Mouse (Mus musculus) hindbrain, embryonic 13.5 days (tissue): ENCODE results near the gene Ppp6c. TPM values are rescaled to one million over a fixed set of nuclear protein-coding genes. Genes with fewer than 3 reads are reported as not detected.
A peak's percentile ranks its signal among the peaks of the same experiment; 100 is the strongest.
"Not testable (repeated sequence)": the region's sequence is repeated elsewhere in the genome, so short reads cannot be mapped to it uniquely, and the experiment has no call there.

Experiments
- ATAC-seq: fragments of 200-750 bp; cut with Nextera tagmentation; 2 replicates; pipeline ENCODE4 v1.8.0; 2017; ENCODE audit warnings: moderate TSS enrichment; ENCODE audit not compliant: low FRiP score
- H3K27ac ChIP-seq: fragments of 300-500 bp; sonication (generic); 2 replicates; pipeline ENCODE4 v1.5.1; 2015; ENCODE audit warnings: inconsistent platforms, mild to moderate bottlenecking, moderate library complexity
- H3K27me3 ChIP-seq: fragments of 300-500 bp; sonication (generic); 2 replicates; pipeline ENCODE4 v1.6.1; 2015; ENCODE audit warnings: mild to moderate bottlenecking, inconsistent platforms
- H3K36me3 ChIP-seq: fragments of 300-500 bp; sonication (generic); 2 replicates; pipeline ENCODE4 v1.6.1; 2015; ENCODE audit warnings: mild to moderate bottlenecking, inconsistent platforms
- H3K4me1 ChIP-seq: fragments of 300-500 bp; sonication (generic); replicated peaks from 2 replicates; pipeline ENCODE4 v1.6.1; 2015; ENCODE audit warnings: inconsistent platforms
- H3K4me2 ChIP-seq: fragments of 300-500 bp; sonication (generic); 2 replicates; pipeline ENCODE4 v1.6.1; 2015; ENCODE audit warnings: inconsistent platforms, mild to moderate bottlenecking, moderate library complexity
- H3K4me3 ChIP-seq: fragments of 300-500 bp; sonication (generic); 2 replicates; pipeline ENCODE4 v1.5.1; 2015; ENCODE audit warnings: mild to moderate bottlenecking, inconsistent platforms
- H3K9ac ChIP-seq: fragments of 300-500 bp; sonication (generic); 2 replicates; pipeline ENCODE4 v1.6.1; 2015; ENCODE audit warnings: mild to moderate bottlenecking, inconsistent platforms
- H3K9me3 ChIP-seq: fragments of 300-500 bp; sonication (generic); 2 replicates; pipeline ENCODE4 v1.6.1; 2016; ENCODE audit warnings: inconsistent platforms
- WGBS: fragments of 180-500 bp; shearing (Covaris S2); methylation state at CpG from one replicate; pipeline ENCODE4 v1.1.7; 2015; 5-methylcytosine and 5-hydroxymethylcytosine counted together
- polyA plus RNA-seq: library from polyadenylated mRNA; unstranded; fragments of >200 nt; fragmentation: Nextera tagmentation; extraction: Ambion mirVana; gene quantifications from 2 replicates; pipeline ENCODE4 v1.2.1, GENCODE M21; 2015

Ppp6c gene
- polyA plus RNA-seq: 76.6 and 81.6 TPM in 2 replicates

GRCm38 (mm10) chr2:39226019-39226640, at the start of gene Ppp6c:
TSS of gene Ppp6c (minus strand) at chr2:39226451.
- H3K27ac ChIP-seq: peak within 1 kb of the TSS; percentile 97
- peak; percentile 97 for ATAC-seq
- peak within 1 kb of the TSS; percentile 79 for H3K4me3 ChIP-seq
- H3K4me1 ChIP-seq: peaks cover 22% of the 10 kb centered on the region
- H3K9me3 ChIP-seq: no peaks in the 10 kb centered on the region
- peak within 1 kb of the TSS; percentile 91 for H3K9ac ChIP-seq
- WGBS: under 1% methylated on average over 56 of the region's 56 CpGs
- 0 out of 2 replicates have a peak, but pooled peaks cover 3% of the 10 kb centered on the region for H3K27me3 ChIP-seq
- peak within 1 kb of the TSS; percentile 63 for H3K4me2 ChIP-seq
- H3K36me3 ChIP-seq: no peaks in the 10 kb centered on the region

DNA sequence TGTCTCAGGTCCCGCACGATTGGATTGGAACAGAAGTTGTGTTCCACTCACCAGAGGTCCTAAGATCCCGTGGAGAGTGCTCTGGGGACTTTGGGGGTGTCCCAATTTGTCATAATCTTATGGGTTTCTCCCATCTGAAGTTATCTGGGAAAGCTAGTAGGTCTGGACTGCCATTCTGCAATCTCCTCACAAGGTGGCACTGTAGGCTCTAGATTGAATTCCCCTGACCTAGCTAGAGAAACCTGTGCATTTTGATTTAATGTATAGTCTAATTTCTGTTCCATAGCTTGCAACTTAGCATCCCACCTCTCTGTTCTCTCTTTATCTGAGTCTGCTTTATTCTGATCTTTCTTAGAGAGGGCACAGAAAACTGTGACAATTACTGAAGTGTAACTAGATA, 42.1 kb upstream of the Ppp6c start:
- 54% methylated on average over 3 of the region's 3 CpGs for WGBS
- no peak overlapping the region for H3K9ac ChIP-seq

DNA sequence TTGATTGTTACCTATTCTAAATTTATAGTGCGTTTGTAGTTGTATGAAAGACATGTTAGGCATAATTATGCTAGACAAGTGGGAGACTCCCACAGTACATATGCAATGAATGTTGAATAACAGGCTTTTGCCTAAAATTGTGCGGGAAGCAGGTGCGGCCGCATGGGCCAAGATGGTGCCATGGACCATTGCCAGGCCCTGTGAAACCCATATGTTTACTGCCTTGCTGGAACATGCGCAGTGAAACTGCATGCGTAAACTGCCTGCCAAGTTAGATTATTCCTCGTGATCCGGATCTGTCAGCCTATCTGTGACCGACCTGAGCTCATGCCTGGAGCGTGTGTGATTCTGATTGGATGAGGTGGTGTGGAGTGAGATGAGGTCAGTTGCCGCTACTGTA, 26.0 kb upstream of the Ppp6c start:
- not testable (repeated sequence) for H3K27ac ChIP-seq, H3K4me1 ChIP-seq, ATAC-seq, H3K9ac ChIP-seq, H3K4me2 ChIP-seq, H3K9me3 ChIP-seq, H3K36me3 ChIP-seq, H3K4me3 ChIP-seq, H3K27me3 ChIP-seq
- 96% methylated on average over 11 of the region's 11 CpGs for WGBS

More for the DNA sequence above, 42.1 kb upstream of the Ppp6c start:
- Histone ChIP-seq H3K4me2 (no peak overlapping the region), H3K27me3 (no peaks in the 10 kb centered on the region), H3K36me3 (no peaks in the 10 kb centered on the region), H3K4me1 (no peaks in the 10 kb centered on the region), H3K27ac (no peak overlapping the region), H3K9me3 (peaks cover 12% of the 10 kb centered on the region), H3K4me3 (no peak overlapping the region)
- no peak for ATAC-seq

DNA sequence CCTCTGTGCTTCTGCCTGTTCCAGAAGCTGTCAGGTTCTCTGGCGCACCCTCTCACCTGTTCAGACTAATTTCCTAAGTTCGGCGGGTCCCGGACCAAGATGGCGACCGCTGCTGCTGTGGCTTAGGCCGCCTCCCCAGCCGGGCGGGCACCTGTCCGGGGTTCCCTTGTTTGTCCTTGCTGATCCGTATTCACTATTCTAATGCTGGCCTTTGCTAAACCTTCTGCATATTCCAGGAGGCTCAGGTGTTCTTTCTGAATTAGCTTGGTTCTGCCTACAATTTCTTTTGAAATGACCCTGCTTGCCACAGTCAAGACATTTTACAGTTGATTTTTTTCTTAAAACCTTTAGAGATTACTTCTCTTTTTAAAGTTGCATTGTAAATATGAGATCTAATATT, 20.6 kb upstream of the Ppp6c start:
- not testable (repeated sequence) for ATAC-seq, H3K4me2 ChIP-seq, H3K27me3 ChIP-seq, H3K27ac ChIP-seq, H3K9ac ChIP-seq, H3K36me3 ChIP-seq, H3K4me1 ChIP-seq, H3K4me3 ChIP-seq, H3K9me3 ChIP-seq
- WGBS: 90% methylated on average over 10 of the region's 11 CpGs

GRCm38 (mm10) chr2:39226731-39227130, 480 bp upstream of the Ppp6c start:
- Histone ChIP-seq H3K4me1 (peaks cover 22% of the 10 kb centered on the region), H3K9me3 (no peaks in the 10 kb centered on the region), H3K4me2 (peak overlapping the region; percentile 51), H3K36me3 (no peaks in the 10 kb centered on the region), H3K27ac (peak overlapping the region; percentile 97; the same call in 1 of the 2 replicates), H3K9ac (peak overlapping the region; percentile 58), H3K27me3 (0 out of 2 replicates have a peak, but pooled peaks cover 3% of the 10 kb centered on the region), H3K4me3 (peak overlapping the region; percentile 79)
- 44% methylated on average over 3 of the region's 3 CpGs for WGBS
- ATAC-seq: peak; percentile 8; the same call in 1 of the 2 replicates

DNA sequence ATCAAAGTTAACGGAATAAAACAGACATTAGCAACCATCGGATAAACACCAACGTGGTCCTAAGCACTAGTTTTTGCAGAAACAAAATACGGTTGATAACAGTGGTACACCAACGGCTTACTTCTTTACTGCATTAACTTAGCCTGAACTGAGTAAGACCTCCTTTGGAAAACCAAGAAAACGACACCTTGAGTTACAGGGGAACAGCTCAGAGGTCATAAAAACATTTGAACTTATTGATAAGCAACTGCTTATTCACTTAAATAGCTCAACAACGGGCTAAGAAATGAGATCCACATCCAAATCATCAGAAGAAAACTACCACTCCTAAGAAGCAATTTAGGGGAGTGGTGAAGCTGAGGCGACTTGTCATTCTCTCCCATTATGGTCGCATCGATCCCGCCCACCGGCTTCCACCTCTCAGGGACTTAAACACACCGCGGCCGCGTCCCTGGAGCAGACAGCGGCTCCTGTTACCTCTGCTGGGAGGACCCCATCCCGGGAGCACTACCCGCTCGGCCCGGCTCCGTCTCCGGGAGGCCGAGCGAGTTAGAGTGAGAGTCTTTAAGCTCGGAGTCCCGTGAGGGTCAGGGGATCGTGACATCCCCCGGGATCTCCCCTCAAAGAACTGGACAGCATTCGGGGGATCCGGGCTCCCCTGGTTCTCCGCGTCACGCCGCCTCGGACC, 776 bp downstream of the Ppp6c start:
- WGBS: 5% methylated on average over 34 of the region's 36 CpGs
- H3K27me3 ChIP-seq: not testable (repeated sequence)

GRCm38 (mm10) chr2:39224621-39225020, 1.6 kb downstream of the Ppp6c start:
- Histone ChIP-seq H3K9me3 (no peaks in the 10 kb centered on the region), H3K27ac (no peak overlapping the region), H3K4me3 (peak overlapping the region; percentile 79), H3K27me3 (0 out of 2 replicates have a peak, but pooled peaks cover 3% of the 10 kb centered on the region), H3K4me2 (peak overlapping the region; percentile 63), H3K9ac (0 out of 2 replicates have a peak overlapping the region, but pooled peaks have one; percentile 39), H3K4me1 (peaks cover 22% of the 10 kb centered on the region), H3K36me3 (no peaks in the 10 kb centered on the region)
- ATAC-seq: no peak

More for the DNA sequence above, 776 bp downstream of the Ppp6c start:
- H3K27ac ChIP-seq: peak overlapping the region; percentile 97
- H3K36me3 ChIP-seq, H3K9me3 ChIP-seq: not testable (repeated sequence)
- peaks cover 22% of the 10 kb centered on the region for H3K4me1 ChIP-seq
- H3K4me3 ChIP-seq: peak overlapping the region; percentile 79
- H3K9ac ChIP-seq: peak overlapping the region; percentile 91
- peak; percentile 55 for ATAC-seq
- peak overlapping the region; percentile 63 for H3K4me2 ChIP-seq

DNA sequence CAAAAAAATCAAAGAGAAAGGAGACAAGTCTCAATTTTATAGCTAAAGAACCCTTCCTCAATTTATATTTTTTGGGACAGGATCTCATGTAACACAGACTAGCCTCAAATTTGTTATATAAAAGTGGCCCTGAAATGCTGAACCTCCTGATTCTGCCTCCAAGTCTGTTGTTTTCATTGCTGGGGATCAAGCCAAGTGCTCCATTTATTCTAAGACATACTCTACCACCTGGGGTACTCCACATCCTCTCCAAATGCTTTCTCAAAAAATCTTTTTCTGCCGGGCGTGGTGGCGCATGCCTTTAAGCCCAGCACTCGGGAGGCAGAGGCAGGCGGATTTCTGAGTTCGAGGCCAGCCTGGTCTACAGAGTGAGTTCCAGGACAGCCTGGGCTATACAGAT, 6.2 kb downstream of the Ppp6c start:
- no peaks in the 10 kb centered on the region for H3K27me3 ChIP-seq
- no peak overlapping the region for H3K4me3 ChIP-seq
- ATAC-seq: no peak
- WGBS: 94% methylated on average over 6 of the region's 6 CpGs
- peaks cover 19% of the 10 kb centered on the region for H3K4me1 ChIP-seq
- H3K9me3 ChIP-seq: no peaks in the 10 kb centered on the region
- H3K27ac ChIP-seq: no peak overlapping the region
- no peak overlapping the region for H3K4me2 ChIP-seq
- no peaks in the 10 kb centered on the region for H3K36me3 ChIP-seq
- no peak overlapping the region for H3K9ac ChIP-seq

DNA sequence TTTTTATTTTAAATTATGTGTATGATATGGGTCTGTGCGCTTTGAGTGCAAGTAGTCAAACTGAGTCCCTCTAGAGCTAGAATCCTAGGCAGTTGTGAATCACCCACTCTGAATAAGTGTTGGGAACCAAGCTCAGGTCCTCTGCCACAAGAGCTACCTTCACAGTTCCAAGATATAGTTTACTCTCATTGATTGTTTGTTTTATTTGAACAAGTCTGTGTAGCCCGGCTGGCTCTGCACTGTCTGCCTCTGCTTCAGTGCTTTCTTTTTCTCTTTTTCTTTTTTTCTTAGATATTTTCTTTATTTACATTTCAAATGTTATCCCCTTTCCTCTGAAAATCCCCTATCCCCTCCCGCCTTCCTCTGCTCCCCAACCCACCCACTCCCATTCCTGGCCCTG, 7.2 kb downstream of the Ppp6c start:
- Histone ChIP-seq H3K27me3 (no peaks in the 10 kb centered on the region), H3K36me3 (no peaks in the 10 kb centered on the region), H3K4me1 (peaks cover 10% of the 10 kb centered on the region), H3K4me2 (no peak overlapping the region), H3K4me3 (no peak overlapping the region), H3K27ac (no peak overlapping the region), H3K9me3 (no peaks in the 10 kb centered on the region), H3K9ac (no peak overlapping the region)
- no peak for ATAC-seq
- 96% methylated on average over 3 of the region's 3 CpGs for WGBS

- Histone ChIP-seq H3K36me3 (no peaks in the 10 kb centered on the region), H3K27ac (no peak overlapping the region), H3K4me2 (no peak overlapping the region), H3K9me3 (no peaks in the 10 kb centered on the region), H3K4me1 (no peaks in the 10 kb centered on the region), H3K4me3 (no peak overlapping the region), H3K27me3 (no peaks in the 10 kb centered on the region), H3K9ac (no peak overlapping the region)
- ATAC-seq: no peak
- 98% methylated on average over 4 of the region's 4 CpGs for whole genome bisulfite sequencing
Observed at GRCm38 (mm10) chr2:39217150-39217549, 9.1 kb downstream of the Ppp6c start.

DNA sequence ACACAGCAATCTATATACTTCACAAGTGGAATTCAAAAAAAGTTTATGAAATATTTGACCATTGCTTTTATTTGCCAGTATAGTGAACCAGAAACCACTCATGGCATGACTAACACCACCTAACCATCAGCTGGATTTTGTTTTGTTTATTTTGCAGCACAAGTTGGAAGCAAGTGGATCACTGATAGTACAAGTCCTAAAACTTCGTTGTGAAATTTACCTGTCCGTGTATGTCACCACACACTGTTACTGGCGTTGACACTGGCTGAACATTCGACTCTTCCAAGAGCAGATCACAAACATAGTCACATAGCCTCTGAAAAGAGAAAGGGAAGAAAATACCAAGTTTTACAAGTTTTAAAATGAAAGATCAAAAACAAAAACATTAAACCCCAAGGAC, 15.5 kb downstream of the Ppp6c start:
- H3K27me3 ChIP-seq: no peaks in the 10 kb centered on the region
- no peak overlapping the region for H3K4me3 ChIP-seq
- no peak for ATAC-seq
- H3K36me3 ChIP-seq: peaks cover 6% of the 10 kb centered on the region; the same call in 1 of the 2 replicates
- H3K4me2 ChIP-seq: no peak overlapping the region
- H3K9ac ChIP-seq: no peak overlapping the region
- H3K4me1 ChIP-seq: no peaks in the 10 kb centered on the region
- WGBS: 96% methylated on average over 4 of the region's 4 CpGs
- no peaks in the 10 kb centered on the region for H3K9me3 ChIP-seq
- no peak overlapping the region for H3K27ac ChIP-seq

- H3K27me3 ChIP-seq: no peaks in the 10 kb centered on the region
Observed at GRCm38 (mm10) chr2:39203359-39203758, 22.9 kb downstream of the Ppp6c start.

DNA sequence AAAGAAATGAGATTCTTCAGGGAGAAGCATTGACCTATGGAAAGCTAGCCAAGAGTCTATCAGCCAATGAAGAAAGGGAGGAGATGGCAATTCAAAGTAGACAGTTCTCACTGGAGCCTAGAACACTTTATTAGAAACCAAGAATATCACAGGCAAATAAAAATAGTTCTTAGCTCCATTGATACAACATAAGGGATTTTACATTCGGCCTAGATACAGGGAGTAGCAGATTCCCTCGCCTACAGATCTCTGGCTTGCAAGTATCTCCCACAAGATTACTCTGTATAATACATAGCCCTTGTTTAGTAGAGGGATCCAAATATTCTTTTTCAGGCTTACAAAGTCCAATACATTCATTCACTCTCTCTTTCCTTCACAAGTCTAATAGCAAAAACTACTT, 31.4 kb downstream of the Ppp6c start:
- Histone ChIP-seq H3K9me3 (no peaks in the 10 kb centered on the region), H3K36me3 (peaks cover 17% of the 10 kb centered on the region), H3K4me1 (peaks cover 3% of the 10 kb centered on the region; the same call in 1 of the 2 replicates), H3K27me3 (no peaks in the 10 kb centered on the region), H3K4me3 (no peak overlapping the region), H3K4me2 (no peak overlapping the region), H3K27ac (no peak overlapping the region), H3K9ac (no peak overlapping the region)
- WGBS: 97% methylated on average over 2 of the region's 2 CpGs
- no peak for ATAC-seq

More at GRCm38 (mm10) chr2:39203359-39203758, 22.9 kb downstream of the Ppp6c start:
- Histone ChIP-seq H3K4me3 (no peak overlapping the region), H3K9ac (no peak overlapping the region), H3K4me1 (no peaks in the 10 kb centered on the region), H3K9me3 (no peaks in the 10 kb centered on the region), H3K4me2 (no peak overlapping the region), H3K36me3 (peaks cover 27% of the 10 kb centered on the region), H3K27ac (no peak overlapping the region)
- ATAC-seq: no peak
- WGBS: 91% methylated on average over 2 of the region's 2 CpGs
